Mouse (Mus musculus) embryonic fibroblast, embryonic 13.5 days (primary cell): Measurements from ENCODE around the gene Neu2. TPM values are rescaled to one million over a fixed set of nuclear protein-coding genes. Genes with fewer than 3 reads are reported as not detected.
"Not testable (repeated sequence)": the region's sequence is repeated elsewhere in the genome, so short reads cannot be mapped to it uniquely, and the experiment has no call there.

Experiments
- H3K27ac ChIP-seq: 2 replicates; pipeline ENCODE4 v1.5.1; 2012; ENCODE audit warnings: low read length, control low read depth, inconsistent platforms; ENCODE audit not compliant: insufficient read depth
- H3K4me1 ChIP-seq: 2 replicates; pipeline ENCODE4 v1.6.1; 2011; ENCODE audit warnings: low read length; ENCODE audit not compliant: control insufficient read depth, insufficient read depth
- H3K4me3 ChIP-seq: 2 replicates; pipeline ENCODE4 v1.5.1; 2011; ENCODE audit warnings: mild to moderate bottlenecking, control low read depth, low read length; ENCODE audit not compliant: insufficient read depth
- CTCF ChIP-seq: IDR thresholded peaks from 2 replicates; pipeline ENCODE4 v1.5.1; 2011; ENCODE audit warnings: mild to moderate bottlenecking, control low read depth, low read length, moderate library complexity, borderline replicate concordance; ENCODE audit not compliant: insufficient read depth
- POLR2A ChIP-seq: IDR thresholded peaks from 2 replicates; pipeline ENCODE4 v1.6.1; 2011; ENCODE audit warnings: low read depth, mild to moderate bottlenecking, control low read depth, low read length, moderate library complexity
- polyA plus RNA-seq: library from polyadenylated mRNA; stranded (reverse); fragments of >200 nt; gene quantifications from 2 replicates; pipeline ENCODE4 v1.2.4, GENCODE M21; 2011; ENCODE audit warnings: low read depth; ENCODE audit not compliant: missing spikeins, insufficient read length

Gene Neu2
- not detected in 2 replicates for polyA plus RNA-seq

DNA sequence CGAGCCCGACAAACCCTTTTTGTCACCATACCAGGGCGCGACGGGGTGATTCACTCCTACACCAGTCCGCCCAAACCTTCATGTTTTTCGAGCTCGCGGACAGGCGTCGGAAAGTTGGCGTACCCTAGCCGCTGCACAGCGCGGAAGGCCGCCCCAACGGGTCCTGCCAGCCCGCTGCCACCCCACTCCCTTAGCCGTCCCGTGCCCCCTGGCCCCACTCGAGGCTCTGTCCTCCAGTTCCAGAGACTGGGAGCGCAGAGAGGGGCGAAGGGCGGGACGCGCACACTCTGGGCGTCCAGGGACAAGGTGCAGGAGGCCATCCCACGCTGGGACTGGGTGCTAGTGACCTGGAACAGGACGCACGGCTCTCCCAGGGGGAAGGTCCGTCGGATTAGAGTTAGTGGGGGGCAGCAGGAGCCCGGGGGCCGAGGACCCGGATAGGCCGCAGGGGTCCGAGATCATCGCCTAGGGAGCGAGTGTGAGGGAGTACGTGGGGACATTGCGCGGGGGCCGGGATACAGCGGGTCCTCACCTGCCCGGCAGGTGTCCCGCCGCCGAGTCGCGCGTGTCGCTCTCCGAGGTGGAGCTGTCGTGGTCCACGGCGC is at the start of gene Neu2:
Gene Neu2, plus strand, starts transcription at position 329 of the 605 bp plus-strand sequence.
- TF ChIP-seq POLR2A: no peak
- no peak for TF ChIP-seq CTCF
- peak within 1 kb of the TSS; percentile 34 for H3K4me3 ChIP-seq
- H3K27ac ChIP-seq: no peak within 1 kb of the TSS
- H3K4me1 ChIP-seq: no peaks in the 10 kb centered on the region

DNA sequence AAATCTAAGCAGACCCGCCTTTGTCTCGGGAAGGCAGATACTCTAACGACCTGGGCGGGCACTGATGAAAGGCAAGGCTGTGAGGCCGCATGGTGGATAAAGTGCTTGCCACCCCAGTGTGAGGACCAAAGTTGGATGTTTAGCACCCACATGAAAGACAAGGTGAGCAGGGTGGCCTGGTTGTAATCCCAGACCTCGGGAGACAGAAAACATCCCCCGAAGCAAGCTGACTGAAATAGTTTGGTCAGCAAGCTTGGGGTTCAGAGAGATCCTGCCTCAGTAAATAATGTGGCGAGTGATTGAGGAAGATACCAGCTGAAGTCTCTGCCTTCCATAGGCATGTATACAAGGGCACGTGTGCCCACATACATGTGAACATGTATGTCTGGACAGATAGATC is 42.2 kb upstream of the Neu2 start:
- TF ChIP-seq POLR2A (no peak), CTCF (no peak)
- no peak overlapping the region for H3K27ac ChIP-seq
- H3K4me3 ChIP-seq: no peak overlapping the region
- H3K4me1 ChIP-seq: no peaks in the 10 kb centered on the region

DNA sequence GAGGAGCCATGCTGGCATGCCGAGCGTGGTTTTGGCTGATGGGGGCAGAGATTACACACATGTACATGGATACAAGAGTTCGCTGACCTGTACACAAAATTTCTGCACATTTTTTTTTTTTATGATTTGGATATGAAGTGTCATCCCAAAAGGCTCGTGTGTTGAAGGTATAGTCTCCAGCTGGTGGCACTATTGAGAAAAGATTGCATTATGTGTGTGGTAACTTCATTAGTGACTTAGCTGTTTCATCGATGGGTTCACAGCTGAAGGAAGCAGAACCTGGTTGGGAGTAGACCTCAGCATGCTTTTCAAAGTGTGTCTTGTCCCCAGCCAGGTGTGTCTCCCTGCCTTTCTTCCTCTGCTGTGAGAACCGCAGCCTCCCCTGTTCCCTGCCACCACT is 41.4 kb upstream of the Neu2 start:
- H3K4me3 ChIP-seq: no peak overlapping the region
- no peaks in the 10 kb centered on the region for H3K4me1 ChIP-seq
- no peak overlapping the region for H3K27ac ChIP-seq
- TF ChIP-seq CTCF (no peak), POLR2A (no peak)

DNA sequence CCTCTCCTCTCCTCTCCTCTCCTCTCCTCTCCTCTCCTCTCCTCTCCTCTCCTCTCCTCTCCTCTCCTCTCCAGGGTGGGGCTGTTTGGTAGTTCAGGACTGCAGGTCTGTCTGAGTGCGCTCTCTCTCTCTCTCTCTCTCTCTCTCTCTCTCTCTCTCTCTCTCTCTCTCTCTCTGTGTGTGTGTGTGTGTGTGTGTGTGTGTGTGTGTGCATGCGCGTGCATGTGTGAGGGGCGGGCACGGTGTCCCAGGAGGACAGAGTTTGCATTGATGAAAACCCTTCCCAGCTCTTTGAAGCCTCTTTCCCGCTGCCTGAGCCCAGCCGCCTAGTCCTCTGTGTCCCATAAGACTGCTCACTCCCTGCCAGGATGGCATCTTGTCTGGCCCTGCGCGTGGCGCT is 39.7 kb upstream of the Neu2 start, which contains the start of gene Snorc:
Gene Snorc, plus strand, starts transcription at position 301 of the 400 bp plus-strand sequence.
- not testable (repeated sequence) for H3K4me1 ChIP-seq, H3K4me3 ChIP-seq, H3K27ac ChIP-seq

GRCm38 (mm10) chr1:87471914-87472313 is 37.8 kb upstream of the Neu2 start:
- no peak for TF ChIP-seq CTCF
- TF ChIP-seq POLR2A: no peak
- no peaks in the 10 kb centered on the region for H3K4me1 ChIP-seq
- no peak overlapping the region for H3K4me3 ChIP-seq
- no peak overlapping the region for H3K27ac ChIP-seq

DNA sequence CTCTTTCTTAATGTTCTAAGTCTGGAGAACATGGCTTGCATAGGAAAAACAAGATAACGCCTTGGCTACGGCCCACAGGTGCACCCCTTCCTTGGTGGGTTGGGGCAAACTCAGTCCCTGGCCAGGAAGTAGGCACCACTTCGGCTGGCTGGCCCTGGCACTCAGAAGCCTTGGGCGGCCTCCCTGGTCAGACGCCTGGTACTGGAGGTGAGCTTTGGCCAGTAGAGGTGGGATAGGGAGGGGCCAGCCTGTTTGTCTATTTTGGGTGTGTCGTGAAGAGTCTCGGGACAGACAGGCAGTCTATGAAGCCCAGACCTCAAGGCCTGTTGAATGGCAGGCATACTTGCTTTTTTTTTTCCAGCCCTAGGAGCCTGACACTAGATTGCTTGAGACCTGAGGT is 37.1 kb upstream of the Neu2 start:
- Histone ChIP-seq H3K27ac (no peak overlapping the region), H3K4me3 (no peak overlapping the region), H3K4me1 (no peaks in the 10 kb centered on the region)
- TF ChIP-seq CTCF (no peak), POLR2A (no peak)

DNA sequence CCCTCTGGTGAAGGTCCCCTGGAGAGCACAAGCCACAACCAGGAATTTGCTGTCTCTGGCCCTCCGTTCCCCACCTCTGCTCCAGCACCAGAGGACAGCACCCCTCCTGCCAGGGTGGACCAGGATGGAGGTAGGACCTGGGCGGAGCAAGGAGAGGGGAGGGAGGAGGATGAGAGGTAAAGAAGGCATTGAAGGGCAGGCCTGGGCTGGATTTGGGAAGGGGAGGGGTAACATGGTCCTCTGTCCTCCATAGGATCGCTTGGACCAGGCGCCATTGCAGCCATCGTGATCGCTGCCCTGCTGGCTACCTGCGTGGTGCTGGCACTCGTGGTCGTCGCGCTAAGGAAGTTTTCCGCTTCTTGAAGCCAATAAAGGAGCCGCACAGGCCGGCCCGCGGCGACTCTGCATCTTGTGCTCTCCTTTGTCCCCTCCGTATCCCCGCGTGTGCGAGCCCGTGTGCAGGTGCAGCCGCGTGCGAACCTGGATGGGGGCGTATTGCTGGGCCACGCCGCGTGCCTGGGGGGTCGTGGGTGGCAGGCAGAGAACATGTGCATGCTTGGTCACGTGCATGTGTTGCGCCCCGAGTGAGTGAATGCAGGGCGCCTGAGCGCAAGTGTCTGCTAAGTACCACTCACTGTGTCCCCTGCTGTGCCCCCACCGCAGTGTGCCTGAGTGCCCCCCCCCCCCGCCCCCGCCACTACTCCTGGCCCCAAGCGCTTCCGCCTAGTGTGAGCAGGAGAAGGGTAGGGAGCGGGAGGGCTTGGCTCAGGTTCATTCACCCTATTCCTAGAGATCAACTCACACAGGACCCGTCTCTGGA is 34.4 kb upstream of the Neu2 start:
- TF ChIP-seq CTCF: no peak
- TF ChIP-seq POLR2A: no peak
- H3K4me1 ChIP-seq: no peaks in the 10 kb centered on the region
- H3K4me3 ChIP-seq: no peak overlapping the region
- H3K27ac ChIP-seq: no peak overlapping the region

GRCm38 (mm10) chr1:87482546-87482945 is 27.1 kb upstream of the Neu2 start:
- H3K4me1 ChIP-seq: peaks cover 14% of the 10 kb centered on the region
- no peak overlapping the region for H3K27ac ChIP-seq
- H3K4me3 ChIP-seq: no peak overlapping the region
- no peak for TF ChIP-seq POLR2A
- no peak for TF ChIP-seq CTCF

GRCm38 (mm10) chr1:87486386-87486785 is 23.3 kb upstream of the Neu2 start:
- Histone ChIP-seq H3K27ac (no peak overlapping the region), H3K4me3 (no peak overlapping the region), H3K4me1 (peaks cover 14% of the 10 kb centered on the region)
- TF ChIP-seq CTCF (no peak), POLR2A (no peak)

- TF ChIP-seq POLR2A (no peak), CTCF (no peak)
- Histone ChIP-seq H3K4me3 (no peak overlapping the region), H3K4me1 (peaks cover 9% of the 10 kb centered on the region; the same call in 1 of the 2 replicates), H3K27ac (no peak overlapping the region)
Measured at GRCm38 (mm10) chr1:87492285-87492684, 17.4 kb upstream of the Neu2 start.

DNA sequence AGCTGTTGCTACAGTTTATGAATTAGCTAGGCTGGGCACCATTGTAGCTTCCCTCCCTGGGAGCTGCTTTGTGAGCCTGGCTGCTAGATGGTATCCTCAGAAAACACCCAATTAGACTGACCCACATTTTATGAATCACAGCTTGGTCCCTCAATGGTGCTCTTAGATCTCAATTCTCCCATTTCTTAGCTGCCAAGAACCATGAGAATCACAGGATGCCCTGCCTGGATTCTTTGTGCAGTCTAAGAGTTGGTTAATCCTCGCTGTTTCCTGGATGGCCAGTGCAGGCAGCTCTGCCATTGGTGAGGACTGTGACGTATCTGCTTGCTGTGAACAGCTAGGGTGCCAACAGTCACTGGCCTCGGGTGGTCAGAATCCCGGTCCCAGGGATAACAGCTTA is 16.1 kb upstream of the Neu2 start:
- TF ChIP-seq CTCF: no peak
- no peak for TF ChIP-seq POLR2A
- no peak overlapping the region for H3K27ac ChIP-seq
- H3K4me1 ChIP-seq: peaks cover 9% of the 10 kb centered on the region; the same call in 1 of the 2 replicates
- no peak overlapping the region for H3K4me3 ChIP-seq
